Mouse (Mus musculus): Measurements from ENCODE around the gene Leng1.

DNA sequence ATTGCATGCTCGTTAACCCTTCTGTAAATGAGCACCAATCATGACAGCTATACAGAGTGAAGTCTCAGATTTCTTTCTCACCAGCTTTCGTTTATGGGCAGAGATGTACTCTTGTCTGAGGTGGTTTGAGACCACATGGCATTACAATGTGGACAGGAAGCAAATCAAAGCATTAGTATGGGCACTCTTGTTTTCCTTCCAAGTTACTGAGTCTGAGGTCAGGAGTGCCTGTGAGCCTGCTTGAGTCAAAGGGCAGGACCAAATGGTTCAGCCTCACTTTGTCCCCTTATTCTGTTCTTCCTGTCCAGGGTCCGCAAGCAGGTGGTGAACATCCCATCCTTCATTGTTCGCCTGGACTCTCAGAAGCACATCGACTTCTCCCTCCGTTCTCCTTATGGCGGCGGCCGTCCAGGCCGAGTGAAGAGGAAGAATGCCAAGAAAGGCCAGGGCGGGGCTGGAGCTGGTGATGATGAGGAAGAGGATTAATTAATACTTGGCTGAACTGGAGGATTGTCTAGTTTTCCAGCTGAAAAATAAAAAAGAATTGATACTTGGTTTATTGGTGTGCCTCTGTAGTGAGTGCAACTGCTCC, 40.8 kb upstream of the Leng1 start:
- TF ChIP-seq CTCF (IDR thresholded peaks at IDR 0.05; ENCODE audit: control insufficient read depth, insufficient read depth, insufficient read length) (no peak), USF1 (IDR thresholded peaks at IDR 0.05; ENCODE audit: low read depth) (no peak)

All from C2C12 (cell line).